Mouse (Mus musculus): ENCODE results near the gene Ccdc85a. TPM values are rescaled to one million over a fixed set of nuclear protein-coding genes. Genes with fewer than 3 reads are reported as not detected.

The Ccdc85a gene
- 0.98 and 1.0 TPM in 2 replicates for polyA plus RNA-seq (2012; rRNA removed)

DNA sequence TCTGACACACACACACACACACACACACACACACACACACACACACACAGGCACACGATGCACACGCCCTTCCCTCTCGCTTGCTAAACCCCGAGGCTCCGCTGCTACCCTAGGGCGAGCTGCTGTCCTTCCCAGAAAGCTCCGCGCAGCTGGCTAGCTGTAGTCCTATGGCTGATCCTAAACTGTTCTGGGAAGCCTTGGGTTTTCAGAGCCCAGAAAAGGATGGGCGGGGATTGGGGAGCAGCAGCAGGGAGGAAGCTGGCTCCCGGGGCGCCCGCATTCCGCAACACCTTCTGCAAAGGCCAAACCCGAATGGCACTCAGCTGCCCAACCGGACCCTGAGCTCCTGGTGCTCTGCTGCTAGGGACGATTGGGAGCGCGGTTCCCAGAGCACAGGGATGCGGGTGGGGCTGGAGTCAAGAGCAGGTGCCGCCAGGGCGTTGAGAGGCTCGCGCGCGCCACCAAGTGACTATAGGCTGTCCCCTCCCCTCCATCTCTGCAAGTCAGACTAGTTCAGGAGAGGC lies at the start of gene Ccdc85a:
TSS of gene Ccdc85a (minus strand) at position 414 of the 524 bp plus-strand sequence.
- under 1% methylated on average over 25 of the region's 25 CpGs for WGBS
- Histone ChIP-seq H3K27me3 (replicated peaks; ENCODE audit: control insufficient read depth, insufficient read depth, low read length) (no peaks in the 10 kb centered on the region), H3K36me3 (ENCODE audit: control insufficient read depth, insufficient read depth, low read length) (no peaks in the 10 kb centered on the region), H3K4me3 (ENCODE audit: insufficient read depth, low read depth, low read length) (peak within 1 kb of the TSS; percentile 57), H3K27ac (ENCODE audit: insufficient read depth, low read depth, low read length) (no peak within 1 kb of the TSS), H3K4me1 (ENCODE audit: control insufficient read depth, insufficient read depth, low read length) (no peaks in the 10 kb centered on the region)
- TF ChIP-seq POLR2A (IDR thresholded peaks at IDR 0.05; ENCODE audit: low read depth, low read length) = no peak
- TF ChIP-seq CTCF (conservative IDR thresholded peaks at IDR 0.05; ENCODE audit: insufficient read depth, insufficient read length, low read depth, low read length) = peak; percentile 62
- DNase-seq = peak; percentile 73

- no peaks in the 10 kb centered on the region for H3K36me3 ChIP-seq (ENCODE audit: control insufficient read depth, insufficient read depth, low read length)
- WGBS = 39% methylated on average over 1 of the region's 1 CpGs
- H3K4me1 ChIP-seq (ENCODE audit: control insufficient read depth, insufficient read depth, low read length) = 0 out of 2 replicates have a peak, but pooled peaks cover 4% of the 10 kb centered on the region
- DNase-seq = no peak
- no peak overlapping the region for H3K27ac ChIP-seq (ENCODE audit: insufficient read depth, low read depth, low read length)
- no peaks in the 10 kb centered on the region for H3K27me3 ChIP-seq (replicated peaks; ENCODE audit: control insufficient read depth, insufficient read depth, low read length)
- no peak overlapping the region for H3K4me3 ChIP-seq (ENCODE audit: insufficient read depth, low read depth, low read length)
- TF ChIP-seq CTCF (conservative IDR thresholded peaks at IDR 0.05; ENCODE audit: insufficient read depth, insufficient read length, low read depth, low read length) = no peak
- TF ChIP-seq POLR2A (IDR thresholded peaks at IDR 0.05; ENCODE audit: low read depth, low read length) = no peak
Observed at GRCm38 (mm10) chr11:28633571-28634125, 49.5 kb upstream of the Ccdc85a start.

GRCm38 (mm10) chr11:28633093-28633492 lies 49.0 kb upstream of the Ccdc85a start:
- WGBS = 100% methylated on average over 1 of the region's 1 CpGs
- TF ChIP-seq POLR2A (IDR thresholded peaks at IDR 0.05; ENCODE audit: low read depth, low read length) (no peak), CTCF (conservative IDR thresholded peaks at IDR 0.05; ENCODE audit: insufficient read depth, insufficient read length, low read depth, low read length) (no peak)
- H3K27ac ChIP-seq (ENCODE audit: insufficient read depth, low read depth, low read length) = no peak overlapping the region
- no peaks in the 10 kb centered on the region for H3K27me3 ChIP-seq (replicated peaks; ENCODE audit: control insufficient read depth, insufficient read depth, low read length)
- no peak overlapping the region for H3K4me3 ChIP-seq (ENCODE audit: insufficient read depth, low read depth, low read length)
- no peak for DNase-seq
- H3K4me1 ChIP-seq (ENCODE audit: control insufficient read depth, insufficient read depth, low read length) = 0 out of 2 replicates have a peak, but pooled peaks cover 2% of the 10 kb centered on the region
- no peaks in the 10 kb centered on the region for H3K36me3 ChIP-seq (ENCODE audit: control insufficient read depth, insufficient read depth, low read length)

DNA sequence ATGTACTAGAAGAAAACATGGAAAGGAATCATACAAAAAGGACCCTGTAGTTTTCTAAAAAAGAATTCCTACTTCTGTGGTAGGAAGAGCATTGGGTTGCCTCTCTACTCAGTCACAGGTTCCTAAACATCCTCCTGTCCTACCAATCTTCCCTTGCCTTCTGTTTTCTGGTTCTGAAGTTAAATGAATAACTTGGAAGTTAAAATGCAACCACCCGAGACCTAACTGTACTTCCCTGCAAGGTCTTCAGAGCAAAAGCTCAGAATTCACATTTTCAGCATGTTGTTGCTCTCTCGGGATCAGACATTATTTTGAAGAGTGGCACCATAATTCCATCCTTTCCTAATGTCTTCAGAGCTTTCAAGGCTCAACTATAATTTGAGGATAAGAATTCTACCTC lies 46.6 kb upstream of the Ccdc85a start:
- DNase-seq = peak; percentile 74
- peak overlapping the region; percentile 31; the same call in 1 of the 2 replicates for H3K27ac ChIP-seq (ENCODE audit: insufficient read depth, low read depth, low read length)
- WGBS = 39% methylated on average over 2 of the region's 2 CpGs
- no peaks in the 10 kb centered on the region for H3K27me3 ChIP-seq (replicated peaks; ENCODE audit: control insufficient read depth, insufficient read depth, low read length)
- no peak for TF ChIP-seq POLR2A (IDR thresholded peaks at IDR 0.05; ENCODE audit: low read depth, low read length)
- no peak for TF ChIP-seq CTCF (conservative IDR thresholded peaks at IDR 0.05; ENCODE audit: insufficient read depth, insufficient read length, low read depth, low read length)
- no peaks in the 10 kb centered on the region for H3K36me3 ChIP-seq (ENCODE audit: control insufficient read depth, insufficient read depth, low read length)
- H3K4me1 ChIP-seq (ENCODE audit: control insufficient read depth, insufficient read depth, low read length) = 0 out of 2 replicates have a peak, but pooled peaks cover 2% of the 10 kb centered on the region
- no peak overlapping the region for H3K4me3 ChIP-seq (ENCODE audit: insufficient read depth, low read depth, low read length)

DNA sequence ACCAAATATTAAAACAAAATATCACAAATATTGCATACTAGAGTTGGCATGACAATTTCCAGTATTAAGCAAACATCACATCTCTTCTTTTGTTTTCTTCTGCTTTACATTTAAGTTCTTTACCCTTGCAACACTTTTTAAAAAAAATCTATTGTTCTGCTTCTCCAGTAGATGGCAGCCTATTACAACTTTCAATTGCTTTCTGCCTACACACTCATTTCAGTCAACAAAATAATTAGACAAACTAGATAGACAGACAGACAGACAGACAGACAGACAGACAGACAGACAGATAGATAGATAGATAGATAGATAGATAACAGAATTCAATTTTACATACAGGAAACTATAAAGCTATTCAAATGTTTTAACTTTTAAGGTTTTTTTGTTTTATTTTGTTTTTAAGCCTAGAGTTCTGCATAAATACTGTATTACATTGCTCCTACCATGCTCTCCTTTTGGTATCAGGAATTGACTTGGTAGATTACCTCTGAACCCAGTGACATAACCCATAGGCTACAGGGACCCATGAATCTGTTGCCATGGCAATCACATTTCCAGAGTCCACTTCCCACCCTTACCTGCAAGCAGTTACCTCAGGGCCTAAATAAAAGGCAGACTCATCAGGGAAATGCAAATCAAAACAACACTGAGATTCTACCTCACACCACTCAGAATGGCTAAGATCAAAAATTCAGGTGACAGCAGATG lies 26.8 kb upstream of the Ccdc85a start:
- H3K4me3 ChIP-seq (ENCODE audit: insufficient read depth, low read depth, low read length) = no peak overlapping the region
- H3K36me3 ChIP-seq (ENCODE audit: control insufficient read depth, insufficient read depth, low read length) = no peaks in the 10 kb centered on the region
- no peak for DNase-seq
- H3K4me1 ChIP-seq (ENCODE audit: control insufficient read depth, insufficient read depth, low read length) = no peaks in the 10 kb centered on the region
- TF ChIP-seq CTCF (conservative IDR thresholded peaks at IDR 0.05; ENCODE audit: insufficient read depth, insufficient read length, low read depth, low read length) = 0 out of 2 replicates have a peak, but pooled peaks have one; percentile 9
- no peak for TF ChIP-seq POLR2A (IDR thresholded peaks at IDR 0.05; ENCODE audit: low read depth, low read length)
- H3K27me3 ChIP-seq (replicated peaks; ENCODE audit: control insufficient read depth, insufficient read depth, low read length) = no peaks in the 10 kb centered on the region
- H3K27ac ChIP-seq (ENCODE audit: insufficient read depth, low read depth, low read length) = no peak overlapping the region

DNA sequence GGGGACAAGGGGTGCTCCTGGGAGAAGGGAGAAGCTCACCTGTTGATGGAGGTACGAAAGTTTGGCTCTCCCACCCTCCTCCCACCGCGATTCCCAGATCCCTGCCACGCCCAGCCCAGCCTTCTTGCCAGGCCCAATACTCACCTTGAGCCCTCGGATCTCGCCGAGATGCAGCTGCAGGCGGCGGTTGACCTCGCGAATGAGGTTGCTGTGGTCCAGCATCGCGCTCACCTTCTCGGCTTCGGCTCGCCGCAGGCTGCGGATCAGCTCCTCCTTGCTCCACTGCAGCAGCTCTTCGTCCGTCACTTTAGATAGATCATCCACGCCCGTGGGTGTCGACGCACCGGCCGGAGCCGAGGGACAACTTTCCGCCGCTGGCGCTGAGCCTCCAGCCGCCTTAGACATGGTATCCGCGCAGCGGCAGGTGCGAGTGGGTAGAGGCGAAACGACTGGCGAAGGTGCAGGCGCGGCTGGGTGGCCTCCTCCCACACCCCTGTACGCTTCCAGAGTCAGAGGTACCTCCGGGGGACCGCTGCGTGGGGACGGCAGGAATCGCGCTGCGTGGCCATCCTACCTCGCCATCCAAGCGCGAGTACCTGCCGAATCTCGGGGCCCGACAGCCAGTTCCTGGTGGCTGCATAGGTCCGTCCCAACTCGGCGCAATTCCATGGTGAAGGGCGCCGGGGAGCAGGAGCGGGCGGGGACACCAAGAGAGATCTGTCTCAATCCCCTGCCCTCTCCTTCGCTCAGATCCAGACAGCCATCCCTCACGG lies 800 bp downstream of the Ccdc85a start:
- DNase-seq = no peak
- 2% methylated on average over 63 of the region's 63 CpGs for WGBS
- Histone ChIP-seq H3K36me3 (ENCODE audit: control insufficient read depth, insufficient read depth, low read length) (no peaks in the 10 kb centered on the region), H3K4me1 (ENCODE audit: control insufficient read depth, insufficient read depth, low read length) (no peaks in the 10 kb centered on the region), H3K27me3 (replicated peaks; ENCODE audit: control insufficient read depth, insufficient read depth, low read length) (no peaks in the 10 kb centered on the region), H3K4me3 (ENCODE audit: insufficient read depth, low read depth, low read length) (peak overlapping the region; percentile 57), H3K27ac (ENCODE audit: insufficient read depth, low read depth, low read length) (no peak overlapping the region)
- TF ChIP-seq CTCF (conservative IDR thresholded peaks at IDR 0.05; ENCODE audit: insufficient read depth, insufficient read length, low read depth, low read length) (no peak), POLR2A (IDR thresholded peaks at IDR 0.05; ENCODE audit: low read depth, low read length) (no peak)

Measured in kidney, adult 2 months (tissue).